Mouse (Mus musculus) kidney, adult 2 months (tissue): Measurements from ENCODE around the gene Mtcl1.

ENCODE experiments used
- CTCF ChIP-seq: fragments of 200-500 bp; conservative IDR thresholded peaks from 2 replicates; pipeline ENCODE4 v1.5.1; 2011; ENCODE audit warnings: low read depth, mild to moderate bottlenecking, control low read depth, low read length, moderate library complexity, mixed read lengths; ENCODE audit not compliant: insufficient read depth, insufficient read length
- POLR2A ChIP-seq: fragments of 200-500 bp; IDR thresholded peaks from one replicate; pipeline ENCODE4 v1.6.1; 2011; ENCODE audit warnings: low read depth, low read length, control low read depth

DNA sequence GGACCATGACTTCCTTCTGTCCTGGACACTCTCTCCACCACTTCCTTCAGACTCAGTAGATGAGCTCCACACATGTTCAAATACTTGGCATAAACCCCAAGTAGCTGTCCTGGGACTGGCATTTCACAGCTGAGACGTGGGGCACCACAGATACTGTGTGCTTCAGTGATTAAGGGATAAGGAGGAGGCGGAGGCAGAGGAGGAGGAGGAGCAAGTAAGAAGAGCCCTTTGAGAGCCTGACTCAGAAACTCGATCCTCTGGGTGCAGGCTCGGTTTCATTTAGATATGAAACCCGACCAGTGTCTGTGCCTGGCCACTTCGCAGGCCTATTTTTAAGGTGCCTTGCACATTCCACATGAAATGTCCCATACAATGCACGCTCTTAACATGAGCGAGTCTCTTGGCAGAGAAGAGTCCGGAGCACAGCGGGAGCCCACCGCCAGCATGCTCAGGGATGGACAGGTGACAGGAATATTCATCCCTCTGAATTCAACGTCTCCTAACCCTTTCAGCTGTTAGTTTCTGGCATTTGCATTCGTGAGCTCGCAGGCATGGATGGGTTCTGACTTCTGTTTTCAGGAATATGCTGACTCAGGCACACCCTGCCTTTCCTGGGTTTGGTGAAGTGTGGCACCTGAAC lies 74.8 kb downstream of the Mtcl1 start:
- no peak for TF ChIP-seq CTCF
- no peak for TF ChIP-seq POLR2A
